Mouse (Mus musculus): Measurements from ENCODE around the gene Ntrk2. TPM values are rescaled to one million over a fixed set of nuclear protein-coding genes. Genes with fewer than 3 reads are reported as not detected.

The Ntrk2 gene
- polyA plus RNA-seq, 1 experiment from 2014 or later: 6.9 TPM

DNA sequence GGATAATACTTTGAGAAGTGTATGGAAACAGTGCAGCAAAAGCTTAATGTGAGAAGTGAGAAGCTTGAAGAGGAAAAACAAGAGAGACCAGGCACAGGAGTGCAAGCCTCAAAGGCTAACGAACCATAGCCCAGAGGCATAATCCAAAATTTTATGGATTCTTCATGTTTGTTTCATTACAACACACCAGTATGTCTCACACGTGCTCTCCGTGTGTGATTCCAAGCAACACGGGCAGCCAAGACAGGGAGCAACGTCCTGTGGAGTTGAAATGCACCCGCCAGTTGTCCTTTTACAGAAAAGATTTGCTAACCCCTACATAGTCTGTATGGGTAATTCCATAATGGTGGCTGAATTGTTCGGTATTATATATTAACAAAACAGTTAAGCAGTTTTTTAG lies 113.9 kb downstream of the Ntrk2 start:
- H3K27me3 ChIP-seq (ENCODE audit: insufficient read depth, low read length): no peaks in the 10 kb centered on the region
- no peak overlapping the region for H3K9ac ChIP-seq (replicated peaks; ENCODE audit: low read length)
- H3K36me3 ChIP-seq (ENCODE audit: insufficient read depth, low read length): no peaks in the 10 kb centered on the region
- WGBS: 93% methylated on average over 7 of the region's 7 CpGs
- no peaks in the 10 kb centered on the region for H3K4me1 ChIP-seq (ENCODE audit: insufficient read depth, low read length)
- ATAC-seq (ENCODE audit: low FRiP score, low TSS enrichment): no peak
- H3K4me2 ChIP-seq (replicated peaks; ENCODE audit: low read depth, low read length): no peak overlapping the region
- no peaks in the 10 kb centered on the region for H3K9me3 ChIP-seq (ENCODE audit: low read length)
- no peak overlapping the region for H3K27ac ChIP-seq (ENCODE audit: low read length)
- no peak overlapping the region for H3K4me3 ChIP-seq (ENCODE audit: low read length)

DNA sequence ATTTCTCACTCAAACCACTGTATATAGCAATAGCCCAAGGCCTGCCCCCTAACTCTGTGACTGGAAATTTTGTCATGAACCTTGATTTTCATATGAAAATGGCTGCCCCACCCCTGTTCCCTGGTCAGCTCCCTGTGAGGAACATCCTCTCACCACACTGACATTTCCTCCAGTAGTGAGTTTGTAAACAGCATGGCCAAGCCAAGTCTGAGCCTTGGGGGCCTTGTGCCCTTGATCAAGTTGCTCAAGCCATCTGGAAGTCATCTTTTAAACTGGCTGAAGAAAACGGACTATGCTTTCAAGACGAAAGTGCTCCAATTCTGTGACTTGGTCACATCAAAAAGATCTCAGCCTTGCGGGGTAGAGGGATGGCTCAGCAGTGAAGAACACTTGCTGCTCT lies 114.9 kb downstream of the Ntrk2 start:
- Histone ChIP-seq H3K9me3 (ENCODE audit: low read length) (no peaks in the 10 kb centered on the region), H3K4me3 (ENCODE audit: low read length) (no peak overlapping the region), H3K4me2 (replicated peaks; ENCODE audit: low read depth, low read length) (no peak overlapping the region), H3K9ac (replicated peaks; ENCODE audit: low read length) (no peak overlapping the region), H3K36me3 (ENCODE audit: insufficient read depth, low read length) (no peaks in the 10 kb centered on the region), H3K27ac (ENCODE audit: low read length) (no peak overlapping the region), H3K27me3 (ENCODE audit: insufficient read depth, low read length) (no peaks in the 10 kb centered on the region), H3K4me1 (ENCODE audit: insufficient read depth, low read length) (no peaks in the 10 kb centered on the region)
- WGBS: 75% methylated on average over 3 of the region's 3 CpGs
- no peak for ATAC-seq (ENCODE audit: low FRiP score, low TSS enrichment)

DNA sequence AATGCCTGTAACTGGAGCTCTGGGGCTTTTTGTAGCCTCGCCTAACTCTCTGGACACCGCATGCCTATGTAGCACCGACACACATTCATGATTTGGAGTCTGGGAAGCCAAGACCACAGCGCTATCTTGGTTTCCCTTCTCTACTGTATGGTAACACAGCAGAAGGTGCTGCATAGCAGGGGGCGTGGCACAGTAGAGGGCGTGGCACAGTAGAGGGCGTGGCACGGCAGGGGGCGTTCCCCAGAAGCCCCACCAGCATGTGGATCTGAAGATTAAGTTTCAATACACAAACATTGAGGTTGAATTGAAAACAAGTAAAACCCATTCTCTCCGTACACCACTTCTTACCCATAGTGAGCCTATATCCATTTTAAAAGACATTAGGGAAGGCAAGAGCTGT lies 115.3 kb downstream of the Ntrk2 start:
- Histone ChIP-seq H3K9me3 (ENCODE audit: low read length) (no peaks in the 10 kb centered on the region), H3K9ac (replicated peaks; ENCODE audit: low read length) (no peak overlapping the region), H3K27ac (ENCODE audit: low read length) (no peak overlapping the region), H3K36me3 (ENCODE audit: insufficient read depth, low read length) (no peaks in the 10 kb centered on the region), H3K4me3 (ENCODE audit: low read length) (no peak overlapping the region), H3K27me3 (ENCODE audit: insufficient read depth, low read length) (no peaks in the 10 kb centered on the region), H3K4me1 (ENCODE audit: insufficient read depth, low read length) (no peaks in the 10 kb centered on the region), H3K4me2 (replicated peaks; ENCODE audit: low read depth, low read length) (no peak overlapping the region)
- 87% methylated on average over 10 of the region's 10 CpGs for WGBS
- no peak for ATAC-seq (ENCODE audit: low FRiP score, low TSS enrichment)

DNA sequence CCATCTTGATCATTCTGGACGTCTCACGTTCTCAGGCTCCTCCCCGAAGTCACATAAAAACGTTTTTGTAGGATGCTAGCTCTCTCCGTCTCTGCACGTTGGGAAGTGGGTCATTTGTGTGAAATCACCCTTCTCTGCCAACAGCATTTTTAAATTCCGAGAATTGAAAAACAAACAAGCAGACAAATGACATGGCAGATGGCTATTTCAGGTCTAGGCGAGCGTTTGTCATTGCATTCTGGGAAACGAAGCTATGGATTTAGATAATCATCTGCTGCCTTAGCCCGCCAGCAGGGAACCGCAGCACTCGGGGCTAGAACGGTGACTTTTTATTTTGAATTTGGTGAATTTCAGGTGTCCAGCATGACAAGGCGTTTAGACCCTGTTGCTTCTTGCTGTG lies 115.8 kb downstream of the Ntrk2 start:
- Histone ChIP-seq H3K4me1 (ENCODE audit: insufficient read depth, low read length) (no peaks in the 10 kb centered on the region), H3K4me2 (replicated peaks; ENCODE audit: low read depth, low read length) (no peak overlapping the region), H3K9me3 (ENCODE audit: low read length) (no peaks in the 10 kb centered on the region), H3K27me3 (ENCODE audit: insufficient read depth, low read length) (no peaks in the 10 kb centered on the region), H3K4me3 (ENCODE audit: low read length) (no peak overlapping the region), H3K27ac (ENCODE audit: low read length) (no peak overlapping the region), H3K36me3 (ENCODE audit: insufficient read depth, low read length) (no peaks in the 10 kb centered on the region), H3K9ac (replicated peaks; ENCODE audit: low read length) (no peak overlapping the region)
- no peak for ATAC-seq (ENCODE audit: low FRiP score, low TSS enrichment)
- WGBS: 86% methylated on average over 15 of the region's 15 CpGs

DNA sequence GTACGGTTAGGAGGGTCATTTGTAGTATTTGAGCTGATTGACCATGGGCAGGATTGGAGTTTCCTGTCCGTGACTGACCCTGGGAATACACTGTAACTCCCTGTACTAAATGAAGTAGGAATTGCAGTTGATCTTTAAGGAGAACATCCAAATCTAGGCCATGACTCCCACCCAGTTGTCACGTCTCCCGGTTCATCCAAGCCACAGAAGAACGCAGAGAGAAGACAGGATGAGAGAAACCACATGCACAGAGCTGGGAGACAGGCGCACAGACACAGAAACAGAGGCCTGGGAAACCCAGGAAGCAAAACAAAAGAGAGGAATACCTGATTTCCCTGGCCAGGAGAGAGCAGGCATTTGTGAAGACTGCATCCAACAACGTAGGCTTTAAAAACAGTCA lies 117.1 kb downstream of the Ntrk2 start:
- 72% methylated on average over 7 of the region's 7 CpGs for WGBS
- H3K27ac ChIP-seq (ENCODE audit: low read length): no peak overlapping the region
- H3K4me2 ChIP-seq (replicated peaks; ENCODE audit: low read depth, low read length): no peak overlapping the region
- no peaks in the 10 kb centered on the region for H3K9me3 ChIP-seq (ENCODE audit: low read length)
- no peaks in the 10 kb centered on the region for H3K36me3 ChIP-seq (ENCODE audit: insufficient read depth, low read length)
- H3K4me1 ChIP-seq (ENCODE audit: insufficient read depth, low read length): no peaks in the 10 kb centered on the region
- H3K9ac ChIP-seq (replicated peaks; ENCODE audit: low read length): no peak overlapping the region
- no peak for ATAC-seq (ENCODE audit: low FRiP score, low TSS enrichment)
- no peaks in the 10 kb centered on the region for H3K27me3 ChIP-seq (ENCODE audit: insufficient read depth, low read length)
- no peak overlapping the region for H3K4me3 ChIP-seq (ENCODE audit: low read length)

DNA sequence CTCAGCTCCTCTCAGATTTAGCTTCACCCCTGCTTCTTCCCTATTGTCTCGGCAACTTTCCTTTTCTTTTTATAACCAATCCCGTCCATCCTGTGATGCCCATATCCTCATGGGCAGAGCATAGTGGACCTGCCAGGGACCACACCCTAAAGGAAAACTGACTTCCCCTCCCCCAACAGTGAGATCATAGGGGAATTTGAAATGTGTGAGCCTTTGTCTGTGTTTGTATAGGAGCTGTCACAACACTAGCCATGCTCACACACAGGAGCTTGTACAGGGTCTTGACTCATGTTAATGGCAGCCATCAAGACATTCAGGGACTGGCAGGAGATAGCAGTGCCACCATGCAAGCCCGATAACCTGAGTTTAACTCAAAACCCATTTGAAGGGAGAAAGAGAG lies 118.1 kb downstream of the Ntrk2 start:
- H3K27ac ChIP-seq (ENCODE audit: low read length): no peak overlapping the region
- H3K9ac ChIP-seq (replicated peaks; ENCODE audit: low read length): no peak overlapping the region
- H3K9me3 ChIP-seq (ENCODE audit: low read length): no peaks in the 10 kb centered on the region
- H3K4me2 ChIP-seq (replicated peaks; ENCODE audit: low read depth, low read length): no peak overlapping the region
- no peak overlapping the region for H3K4me3 ChIP-seq (ENCODE audit: low read length)
- ATAC-seq (ENCODE audit: low FRiP score, low TSS enrichment): no peak
- H3K27me3 ChIP-seq (ENCODE audit: insufficient read depth, low read length): no peaks in the 10 kb centered on the region
- H3K4me1 ChIP-seq (ENCODE audit: insufficient read depth, low read length): no peaks in the 10 kb centered on the region
- 84% methylated on average over 3 of the region's 3 CpGs for WGBS
- H3K36me3 ChIP-seq (ENCODE audit: insufficient read depth, low read length): no peaks in the 10 kb centered on the region

DNA sequence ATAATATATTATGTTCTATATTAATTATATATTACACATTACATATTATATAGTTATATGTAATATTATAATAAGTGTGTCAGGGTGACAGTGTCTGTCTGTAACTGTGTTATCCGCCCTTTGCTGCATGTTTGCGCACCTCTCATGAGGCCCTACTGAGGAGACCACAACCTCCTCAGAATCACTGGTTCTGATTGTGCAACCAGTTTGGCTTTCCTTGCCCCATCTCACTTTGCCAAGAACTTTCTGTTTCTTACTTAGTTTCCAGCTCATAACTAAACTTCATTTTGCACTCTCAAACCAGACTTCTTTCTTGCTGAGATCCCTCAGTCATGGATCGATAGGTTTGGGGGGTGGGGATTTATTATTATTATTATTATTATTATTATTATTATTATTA lies 120.8 kb downstream of the Ntrk2 start:
- Histone ChIP-seq H3K36me3 (ENCODE audit: insufficient read depth, low read length) (no peaks in the 10 kb centered on the region), H3K4me2 (replicated peaks; ENCODE audit: low read depth, low read length) (no peak overlapping the region), H3K9me3 (ENCODE audit: low read length) (no peaks in the 10 kb centered on the region), H3K27me3 (ENCODE audit: insufficient read depth, low read length) (no peaks in the 10 kb centered on the region), H3K9ac (replicated peaks; ENCODE audit: low read length) (no peak overlapping the region), H3K4me1 (ENCODE audit: insufficient read depth, low read length) (no peaks in the 10 kb centered on the region), H3K27ac (ENCODE audit: low read length) (no peak overlapping the region), H3K4me3 (ENCODE audit: low read length) (no peak overlapping the region)
- 95% methylated on average over 3 of the region's 3 CpGs for WGBS
- no peak for ATAC-seq (ENCODE audit: low FRiP score, low TSS enrichment)

DNA sequence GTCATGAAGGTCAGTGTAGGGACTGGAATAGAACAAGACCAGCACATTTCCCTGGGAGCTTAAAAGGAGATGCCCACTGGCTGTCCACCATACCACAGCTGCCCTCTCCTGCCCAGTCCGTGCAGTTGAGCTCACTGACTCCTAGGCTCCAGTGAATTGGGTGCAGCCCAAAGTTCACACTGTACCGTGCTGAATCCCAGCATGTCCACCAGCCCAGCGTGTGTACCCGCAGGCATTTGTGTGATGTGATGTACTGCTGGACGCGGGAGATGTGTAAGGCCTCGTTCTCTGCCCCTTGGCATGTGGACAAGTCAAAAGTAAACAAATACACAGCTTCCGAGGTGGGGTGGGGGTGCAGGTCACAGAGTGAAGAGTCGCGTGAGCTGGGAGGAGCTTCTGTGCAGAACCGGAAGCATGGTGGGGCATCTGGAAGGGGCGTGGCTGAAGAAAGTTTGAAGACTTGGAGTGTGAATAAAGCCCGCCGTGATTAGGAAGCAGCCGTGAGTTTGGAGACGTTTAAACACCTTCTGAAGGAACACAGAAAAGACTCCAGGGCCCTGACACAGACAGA lies 121.4 kb downstream of the Ntrk2 start:
- no peak overlapping the region for H3K4me3 ChIP-seq (ENCODE audit: low read length)
- no peaks in the 10 kb centered on the region for H3K9me3 ChIP-seq (ENCODE audit: low read length)
- H3K9ac ChIP-seq (replicated peaks; ENCODE audit: low read length): no peak overlapping the region
- no peak overlapping the region for H3K27ac ChIP-seq (ENCODE audit: low read length)
- no peaks in the 10 kb centered on the region for H3K36me3 ChIP-seq (ENCODE audit: insufficient read depth, low read length)
- H3K4me2 ChIP-seq (replicated peaks; ENCODE audit: low read depth, low read length): no peak overlapping the region
- no peaks in the 10 kb centered on the region for H3K27me3 ChIP-seq (ENCODE audit: insufficient read depth, low read length)
- ATAC-seq (ENCODE audit: low FRiP score, low TSS enrichment): no peak
- H3K4me1 ChIP-seq (ENCODE audit: insufficient read depth, low read length): no peaks in the 10 kb centered on the region
- WGBS: 78% methylated on average over 16 of the region's 16 CpGs

DNA sequence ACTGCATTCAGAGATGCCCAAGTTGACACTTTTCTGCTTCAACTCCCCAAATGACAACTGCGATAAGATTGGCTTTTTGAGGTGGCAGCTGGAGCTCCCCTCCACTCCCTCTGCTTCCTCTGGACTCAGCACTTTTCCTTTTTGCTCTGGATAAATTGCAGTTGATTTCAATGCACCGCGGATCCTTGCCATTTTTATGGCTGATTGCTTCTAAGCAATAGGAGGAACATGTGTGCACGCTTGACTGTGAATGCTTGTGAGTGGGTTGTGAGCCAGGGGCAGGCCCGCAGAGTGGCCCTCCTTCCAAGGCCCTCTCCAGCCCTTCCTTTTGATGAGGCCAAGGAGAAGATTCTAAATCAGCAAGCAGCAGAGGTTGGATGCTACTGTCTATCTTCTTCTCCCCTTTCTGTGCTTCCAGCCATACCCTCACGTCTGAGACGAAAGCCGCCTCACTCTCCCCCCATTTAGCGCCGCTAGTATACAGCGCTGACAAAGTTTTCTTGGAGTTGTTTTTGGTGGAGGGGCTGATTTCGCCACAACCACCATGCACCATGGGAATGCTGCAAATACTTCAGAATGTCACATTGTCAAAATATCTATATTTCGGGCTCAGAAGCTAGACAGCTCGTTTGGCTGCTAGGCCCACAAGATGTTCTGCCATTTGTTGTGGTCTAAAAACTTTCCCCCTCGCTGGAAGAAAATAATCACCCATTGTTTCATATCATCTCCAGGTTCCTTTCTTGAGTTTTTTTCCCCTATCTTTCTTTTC lies 122.5 kb downstream of the Ntrk2 start:
- H3K9ac ChIP-seq (replicated peaks; ENCODE audit: low read length): no peak overlapping the region
- no peaks in the 10 kb centered on the region for H3K4me1 ChIP-seq (ENCODE audit: insufficient read depth, low read length)
- no peak overlapping the region for H3K4me3 ChIP-seq (ENCODE audit: low read length)
- H3K9me3 ChIP-seq (ENCODE audit: low read length): no peaks in the 10 kb centered on the region
- ATAC-seq (ENCODE audit: low FRiP score, low TSS enrichment): no peak
- no peak overlapping the region for H3K4me2 ChIP-seq (replicated peaks; ENCODE audit: low read depth, low read length)
- H3K27ac ChIP-seq (ENCODE audit: low read length): no peak overlapping the region
- WGBS: 78% methylated on average over 15 of the region's 15 CpGs
- H3K36me3 ChIP-seq (ENCODE audit: insufficient read depth, low read length): no peaks in the 10 kb centered on the region
- H3K27me3 ChIP-seq (ENCODE audit: insufficient read depth, low read length): no peaks in the 10 kb centered on the region

DNA sequence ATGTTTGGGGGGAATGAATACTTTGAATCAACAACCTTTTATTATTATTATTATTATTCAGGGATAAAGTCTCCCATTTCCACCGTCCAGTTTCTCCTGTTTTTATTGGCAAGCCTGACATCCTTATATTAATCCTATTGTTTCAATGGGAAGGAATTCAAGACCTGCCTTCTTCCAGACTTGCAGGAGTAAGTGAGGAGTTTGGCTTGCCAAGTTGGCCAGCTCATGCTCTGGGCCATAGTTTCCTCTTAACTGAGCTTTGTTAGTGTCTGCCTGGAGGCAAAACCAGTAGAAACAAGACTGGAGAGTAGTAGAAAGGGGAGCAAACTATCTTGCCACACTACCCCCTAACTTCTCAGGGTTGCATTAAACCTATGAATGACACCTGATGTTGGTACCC lies 123.8 kb downstream of the Ntrk2 start:
- Histone ChIP-seq H3K9me3 (ENCODE audit: low read length) (no peaks in the 10 kb centered on the region), H3K27ac (ENCODE audit: low read length) (no peak overlapping the region), H3K4me2 (replicated peaks; ENCODE audit: low read depth, low read length) (no peak overlapping the region), H3K4me3 (ENCODE audit: low read length) (no peak overlapping the region), H3K4me1 (ENCODE audit: insufficient read depth, low read length) (no peaks in the 10 kb centered on the region), H3K36me3 (ENCODE audit: insufficient read depth, low read length) (no peaks in the 10 kb centered on the region), H3K27me3 (ENCODE audit: insufficient read depth, low read length) (no peaks in the 10 kb centered on the region), H3K9ac (replicated peaks; ENCODE audit: low read length) (no peak overlapping the region)
- no peak for ATAC-seq (ENCODE audit: low FRiP score, low TSS enrichment)
- WGBS: 53% methylated on average over 1 of the region's 1 CpGs

Data from kidney, embryonic 16.5 days (tissue).